Mouse (Mus musculus) midbrain, embryonic 14.5 days (tissue): ENCODE data around the gene Olfr229. TPM values are rescaled to one million over a fixed set of nuclear protein-coding genes. Genes with fewer than 3 reads are reported as not detected.
"Not testable (repeated sequence)": the region's sequence is repeated elsewhere in the genome, so short reads cannot be mapped to it uniquely, and the experiment has no call there.

ENCODE experiments used
- ATAC-seq: fragments of 200-750 bp; cut with Nextera tagmentation; 2 replicates; pipeline ENCODE4 v1.8.0; 2017; ENCODE audit warnings: moderate number of reproducible peaks, moderate library complexity; ENCODE audit not compliant: low FRiP score, low TSS enrichment
- DNase-seq: peaks from one replicate; pipeline ENCODE4 v3.0.0-alpha.2; 2015
- H3K27ac ChIP-seq: fragments of 300-500 bp; sonication (generic); replicated peaks from 2 replicates; pipeline ENCODE4 v1.5.1; 2014; ENCODE audit warnings: mild to moderate bottlenecking, low read depth, low read length, moderate library complexity
- H3K27me3 ChIP-seq: fragments of 300-500 bp; sonication (generic); 2 replicates; pipeline ENCODE4 v1.6.1; 2014; ENCODE audit warnings: low read length, control low read depth, mixed read lengths; ENCODE audit not compliant: control insufficient read depth, insufficient read depth
- H3K36me3 ChIP-seq: fragments of 300-500 bp; sonication (generic); 2 replicates; pipeline ENCODE4 v1.6.1; 2014; ENCODE audit warnings: low read length, control low read depth; ENCODE audit not compliant: control insufficient read depth, insufficient read depth
- H3K4me1 ChIP-seq: fragments of 300-500 bp; sonication (generic); 2 replicates; pipeline ENCODE4 v1.6.1; 2014; ENCODE audit warnings: mild to moderate bottlenecking, antibody characterized with exemption, low read length, control low read depth; ENCODE audit not compliant: control insufficient read depth, insufficient read depth
- H3K4me2 ChIP-seq: fragments of 300-500 bp; sonication (generic); 2 replicates; pipeline ENCODE4 v1.6.1; 2014; ENCODE audit warnings: mild to moderate bottlenecking, low read length, moderate library complexity
- H3K4me3 ChIP-seq: fragments of 300-500 bp; sonication (generic); replicated peaks from 2 replicates; pipeline ENCODE4 v1.5.1; 2014; ENCODE audit warnings: low read depth, low read length
- H3K9ac ChIP-seq: fragments of 300-500 bp; sonication (generic); replicated peaks from 2 replicates; pipeline ENCODE4 v1.6.1; 2014; ENCODE audit warnings: mild to moderate bottlenecking, low read length, moderate library complexity
- H3K9me3 ChIP-seq: fragments of 300-500 bp; sonication (generic); 2 replicates; pipeline ENCODE4 v1.6.1; 2016; ENCODE audit warnings: low read length, control low read depth, mixed read lengths; ENCODE audit not compliant: control insufficient read depth
- WGBS: fragments of 180-500 bp; shearing (Covaris S2); extraction: QIAGEN DNeasy Blood & Tissue Kit; methylation state at CpG from one replicate; pipeline ENCODE4 v1.1.7; 2014; 5-methylcytosine and 5-hydroxymethylcytosine counted together
- polyA plus RNA-seq: library from polyadenylated mRNA; unstranded; fragments of >200 nt; fragmentation: Nextera tagmentation; extraction: Ambion mirVana; gene quantifications from 2 replicates; pipeline ENCODE4 v1.2.1, GENCODE M21; 2014

Olfr229 gene
- polyA plus RNA-seq, 1 experiment from 2014 or later, result not detected

DNA sequence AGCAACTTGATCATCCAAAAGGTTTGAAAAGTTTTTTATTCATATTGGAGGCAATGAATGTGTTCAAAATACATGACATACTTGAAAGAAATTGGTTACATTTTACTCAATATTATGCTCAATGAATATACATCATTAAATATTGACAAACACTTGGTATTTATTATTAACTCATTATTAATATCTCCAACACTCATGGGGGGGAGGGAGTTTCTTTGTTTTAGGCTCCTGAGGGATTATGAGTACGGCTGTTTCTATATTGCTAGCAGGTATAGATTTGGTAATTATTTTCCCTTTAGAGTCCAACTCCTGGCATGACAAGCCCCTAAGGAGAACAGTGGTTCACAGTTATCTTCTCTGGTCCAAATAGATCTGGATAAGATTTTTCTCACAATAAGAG, 30.1 kb downstream of the Olfr229 start, which contains the start of gene Olfr974:
Olfr974 (plus strand) TSS at position 301 of the 400 bp plus-strand sequence.
- no peak within 1 kb of the TSS for H3K4me3 ChIP-seq

DNA sequence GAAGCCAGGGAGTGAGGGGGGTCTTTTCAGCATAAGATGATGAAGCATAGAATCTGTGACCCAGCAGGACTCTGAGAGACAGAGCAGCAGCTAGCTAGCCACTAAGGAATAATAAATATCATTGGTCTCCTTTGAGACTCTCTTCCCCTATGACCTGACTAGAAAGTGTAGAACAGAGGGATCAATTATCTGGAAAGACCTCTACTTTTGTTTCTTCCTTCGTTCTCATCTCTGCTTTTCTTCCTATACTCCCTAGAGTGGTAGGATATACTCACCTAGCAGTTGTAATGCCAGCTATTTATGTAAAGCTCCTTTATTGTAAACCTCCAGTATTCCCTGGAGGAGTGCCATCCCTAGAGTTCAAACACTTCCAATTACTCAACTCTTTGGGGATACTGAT, 44.8 kb downstream of the Olfr229 start, which contains the start of gene Olfr975:
Olfr975 (minus strand) TSS at position 101 of the 400 bp plus-strand sequence.
- H3K27ac ChIP-seq, result no peak within 1 kb of the TSS
- H3K9ac ChIP-seq, result no peak within 1 kb of the TSS
- no peak for ATAC-seq
- no peaks in the 10 kb centered on the region for H3K36me3 ChIP-seq
- H3K4me3 ChIP-seq, result no peak within 1 kb of the TSS
- no peaks in the 10 kb centered on the region for H3K9me3 ChIP-seq
- no peaks in the 10 kb centered on the region for H3K27me3 ChIP-seq
- no peak within 1 kb of the TSS for H3K4me2 ChIP-seq
- 80% methylated on average over 1 of the region's 1 CpGs for WGBS
- no peaks in the 10 kb centered on the region for H3K4me1 ChIP-seq
- no peak for DNase-seq

More for the DNA sequence above, 30.1 kb downstream of the Olfr229 start, which contains the start of gene Olfr974:
- Histone ChIP-seq H3K9ac (no peak within 1 kb of the TSS), H3K36me3 (no peaks in the 10 kb centered on the region), H3K9me3 (no peaks in the 10 kb centered on the region), H3K4me2 (no peak within 1 kb of the TSS), H3K4me1 (no peaks in the 10 kb centered on the region), H3K27me3 (no peaks in the 10 kb centered on the region), H3K27ac (no peak within 1 kb of the TSS)
- WGBS, result 90% methylated on average over 1 of the region's 1 CpGs
- DNase-seq (no peak), ATAC-seq (no peak)

DNA sequence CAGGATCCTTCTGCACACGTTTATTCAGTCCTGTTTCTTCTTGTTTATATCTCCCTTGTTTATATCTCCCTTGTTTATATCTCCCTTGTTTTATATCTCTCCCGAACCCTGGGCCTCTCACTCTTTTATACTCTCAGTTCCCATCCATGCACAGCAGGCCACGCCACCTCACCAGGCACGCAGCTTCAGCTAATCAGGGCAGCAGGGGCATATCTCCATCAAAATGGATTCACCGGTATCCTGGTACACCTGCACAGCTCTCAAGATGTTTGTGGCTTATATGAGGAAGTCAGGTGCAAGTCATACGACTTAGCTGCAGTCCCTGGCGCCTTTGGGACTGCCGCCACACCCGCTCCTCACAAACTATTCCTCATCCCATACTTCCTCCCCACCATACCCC, 53.9 kb downstream of the Olfr229 start, which contains the start of gene Olfr976:
Olfr976 (minus strand) TSS at position 101 of the 400 bp plus-strand sequence.
- ATAC-seq, H3K4me2 ChIP-seq, H3K4me3 ChIP-seq, H3K9me3 ChIP-seq, H3K4me1 ChIP-seq, DNase-seq, H3K27ac ChIP-seq, H3K27me3 ChIP-seq, H3K36me3 ChIP-seq, H3K9ac ChIP-seq: not testable (repeated sequence)
- WGBS, result 92% methylated on average over 6 of the region's 9 CpGs

Other genes with a start within 250 kb of the Olfr229 start
- gene Olfr963, start 240.1 kb upstream of the Olfr229 start, polyA plus RNA-seq, result not detected in 2 replicates
- gene Olfr149, start 200.2 kb upstream of the Olfr229 start, polyA plus RNA-seq, result 0.12 TPM in 1 of 2 replicates, not detected in the other
- gene Olfr965, start 196.0 kb upstream of the Olfr229 start, polyA plus RNA-seq, result not detected in 2 replicates
- not detected in 2 replicates for gene Olfr150, start 176.4 kb upstream of the Olfr229 start, polyA plus RNA-seq
- gene Olfr967, start 161.1 kb upstream of the Olfr229 start, polyA plus RNA-seq, result not detected in 2 replicates
- gene Olfr968, start 124.1 kb upstream of the Olfr229 start, polyA plus RNA-seq, result not detected in 2 replicates
- gene Olfr969, start 116.4 kb upstream of the Olfr229 start, polyA plus RNA-seq, result not detected in 2 replicates
- not detected in 2 replicates for gene Olfr970, start 98.5 kb upstream of the Olfr229 start, polyA plus RNA-seq
- gene Olfr971, start 70.5 kb upstream of the Olfr229 start, polyA plus RNA-seq, result not detected in 2 replicates
- not detected in 2 replicates for gene Olfr972, start 40.9 kb upstream of the Olfr229 start, polyA plus RNA-seq
- gene Olfr974, start 30.2 kb downstream of the Olfr229 start, polyA plus RNA-seq, result not detected in 2 replicates
- gene Olfr975, start 44.7 kb downstream of the Olfr229 start, polyA plus RNA-seq, result not detected in 2 replicates
- not detected in 2 replicates for gene Olfr976, start 53.8 kb downstream of the Olfr229 start, polyA plus RNA-seq
- gene Olfr978, start 84.8 kb downstream of the Olfr229 start, polyA plus RNA-seq, result not detected in 2 replicates
- not detected in 2 replicates for gene Olfr979, start 96.1 kb downstream of the Olfr229 start, polyA plus RNA-seq
- gene Olfr980, start 102.2 kb downstream of the Olfr229 start, polyA plus RNA-seq, result not detected in 2 replicates
- gene Olfr981, start 114.1 kb downstream of the Olfr229 start, polyA plus RNA-seq, result not detected in 2 replicates
- gene Olfr982, start 166.5 kb downstream of the Olfr229 start, polyA plus RNA-seq, result not detected in 2 replicates
- not detected in 2 replicates for gene Olfr983, start 186.3 kb downstream of the Olfr229 start, polyA plus RNA-seq
- gene Olfr984, start 206.9 kb downstream of the Olfr229 start, polyA plus RNA-seq, result not detected in 2 replicates
- not detected in 2 replicates for gene Olfr985, start 222.8 kb downstream of the Olfr229 start, polyA plus RNA-seq
- not detected in 2 replicates for gene Tmem225, start 240.8 kb downstream of the Olfr229 start, polyA plus RNA-seq